Mouse (Mus musculus) midbrain, embryonic 16.5 days (tissue): ENCODE measurements around the gene Sytl2. TPM values are rescaled to one million over a fixed set of nuclear protein-coding genes. Genes with fewer than 3 reads are reported as not detected.

ENCODE experiments used
- ATAC-seq: fragments of 200-750 bp; cut with Nextera tagmentation; 2 replicates; pipeline ENCODE4 v1.8.0; 2017; ENCODE audit warnings: moderate TSS enrichment
- H3K27ac ChIP-seq: fragments of 300-500 bp; sonication (generic); 2 replicates; pipeline ENCODE4 v1.5.1; 2014; ENCODE audit warnings: mild to moderate bottlenecking, low read length, mixed read lengths
- H3K27me3 ChIP-seq: fragments of 300-500 bp; sonication (generic); 2 replicates; pipeline ENCODE4 v1.6.1; 2014; ENCODE audit warnings: low read depth, low read length, mixed read lengths; ENCODE audit not compliant: control insufficient read depth, insufficient read depth
- H3K36me3 ChIP-seq: fragments of 300-500 bp; sonication (generic); 2 replicates; pipeline ENCODE4 v1.6.1; 2014; ENCODE audit warnings: mild to moderate bottlenecking, low read length, moderate library complexity, mixed read lengths; ENCODE audit not compliant: control insufficient read depth, insufficient read depth
- H3K4me1 ChIP-seq: fragments of 300-500 bp; sonication (generic); 2 replicates; pipeline ENCODE4 v1.6.1; 2014; ENCODE audit warnings: mild to moderate bottlenecking, low read length, mixed read lengths; ENCODE audit not compliant: control insufficient read depth, insufficient read depth
- H3K4me2 ChIP-seq: fragments of 300-500 bp; sonication (generic); 2 replicates; pipeline ENCODE4 v1.6.1; 2014; ENCODE audit warnings: mild to moderate bottlenecking, low read length, mixed read lengths
- H3K4me3 ChIP-seq: fragments of 300-500 bp; sonication (generic); 2 replicates; pipeline ENCODE4 v1.5.1; 2014; ENCODE audit warnings: low read depth, mild to moderate bottlenecking, low read length, moderate library complexity, mixed read lengths
- H3K9ac ChIP-seq: fragments of 300-500 bp; sonication (generic); 2 replicates; pipeline ENCODE4 v1.6.1; 2014; ENCODE audit warnings: low read depth, low read length, mixed read lengths
- H3K9me3 ChIP-seq: fragments of 300-500 bp; sonication (generic); replicated peaks from 2 replicates; pipeline ENCODE4 v1.6.1; 2014; ENCODE audit warnings: mild to moderate bottlenecking, low read length, mixed read lengths; ENCODE audit not compliant: control insufficient read depth, poor library complexity, severe bottlenecking
- WGBS: fragments of 180-500 bp; shearing (Covaris S2); extraction: QIAGEN DNeasy Blood & Tissue Kit; methylation state at CpG from one replicate; pipeline ENCODE4 v1.1.7; 2014; 5-methylcytosine and 5-hydroxymethylcytosine counted together
- polyA plus RNA-seq: library from polyadenylated mRNA; unstranded; fragments of >200 nt; fragmentation: Nextera tagmentation; extraction: Ambion mirVana; gene quantifications from 2 replicates; pipeline ENCODE4 v1.2.1, GENCODE M21; 2015

Gene Sytl2
- polyA plus RNA-seq = 8.4 and 8.7 TPM in 2 replicates

DNA sequence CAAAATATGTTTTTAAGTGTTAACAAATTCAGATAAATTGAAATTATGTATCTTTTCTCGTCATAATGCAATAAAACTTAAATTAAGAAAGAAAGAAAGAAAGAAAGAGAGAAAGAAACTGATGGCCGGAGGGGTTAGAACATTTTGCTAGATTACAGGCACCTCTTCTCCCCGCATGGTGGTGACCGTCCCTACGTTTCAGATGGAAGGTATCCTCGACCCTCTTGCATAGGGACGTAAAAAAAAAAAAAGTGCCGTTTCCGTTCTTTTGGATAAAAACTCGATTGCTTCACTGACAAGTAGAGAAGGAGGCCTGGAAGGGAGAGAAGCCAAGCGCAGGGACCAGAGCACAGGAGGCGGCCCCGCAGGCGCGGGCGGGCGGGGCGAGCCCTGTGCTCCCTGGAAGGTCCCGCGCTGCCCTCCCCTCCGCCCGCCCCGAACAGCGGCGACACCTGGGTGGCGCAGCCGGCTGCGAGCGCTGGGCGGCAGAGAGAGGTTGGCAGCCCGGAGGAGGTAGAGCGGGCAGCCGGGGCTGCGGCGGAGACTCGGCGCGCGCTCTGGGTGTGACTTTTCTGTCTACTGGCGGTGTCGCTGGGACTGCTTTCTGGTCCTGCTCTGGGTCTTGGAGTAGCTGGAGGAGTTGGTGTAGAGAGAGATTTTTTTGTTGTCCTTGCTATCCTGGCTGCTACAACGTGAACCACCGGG, at the start of gene Sytl2:
Gene Sytl2 (plus strand): TSS at position 311 of the 705 bp plus-strand sequence.
- Histone ChIP-seq H3K9me3 (no peaks in the 10 kb centered on the region; the same call in 1 of the 2 replicates), H3K27ac (no peak within 1 kb of the TSS), H3K4me1 (peaks cover 6% of the 10 kb centered on the region), H3K4me2 (peak within 1 kb of the TSS; percentile 96), H3K9ac (peak within 1 kb of the TSS; percentile 65), H3K36me3 (no peaks in the 10 kb centered on the region), H3K27me3 (peaks cover 9% of the 10 kb centered on the region; the same call in 1 of the 2 replicates), H3K4me3 (peak within 1 kb of the TSS; percentile 56)
- WGBS = 2% methylated on average over 41 of the region's 43 CpGs
- peak; percentile 93 for ATAC-seq

DNA sequence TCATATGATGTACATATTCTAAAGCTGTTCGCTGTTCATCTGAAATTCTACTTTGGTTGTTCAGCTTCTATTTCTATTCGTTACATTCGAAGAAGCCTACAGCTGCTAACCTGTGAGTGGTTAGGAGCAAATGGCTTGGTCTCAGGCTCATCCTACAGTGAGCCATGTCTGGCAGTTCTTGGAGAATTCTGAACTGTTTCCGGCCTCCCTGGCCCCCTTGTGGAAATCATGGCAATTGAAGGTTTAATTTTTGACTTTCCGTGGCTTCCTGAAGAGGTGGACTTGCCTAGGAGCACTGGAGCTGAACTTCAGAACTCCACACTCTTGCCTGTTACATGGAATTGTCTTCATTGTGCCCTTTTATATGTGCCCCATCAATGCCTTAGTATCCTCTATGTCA, 49.1 kb upstream of the Sytl2 start:
- 79% methylated on average over 5 of the region's 5 CpGs for WGBS
- Histone ChIP-seq H3K4me1 (no peaks in the 10 kb centered on the region), H3K9ac (no peak overlapping the region), H3K9me3 (no peaks in the 10 kb centered on the region), H3K27ac (no peak overlapping the region), H3K27me3 (no peaks in the 10 kb centered on the region), H3K36me3 (no peaks in the 10 kb centered on the region), H3K4me2 (no peak overlapping the region), H3K4me3 (no peak overlapping the region)
- no peak for ATAC-seq

DNA sequence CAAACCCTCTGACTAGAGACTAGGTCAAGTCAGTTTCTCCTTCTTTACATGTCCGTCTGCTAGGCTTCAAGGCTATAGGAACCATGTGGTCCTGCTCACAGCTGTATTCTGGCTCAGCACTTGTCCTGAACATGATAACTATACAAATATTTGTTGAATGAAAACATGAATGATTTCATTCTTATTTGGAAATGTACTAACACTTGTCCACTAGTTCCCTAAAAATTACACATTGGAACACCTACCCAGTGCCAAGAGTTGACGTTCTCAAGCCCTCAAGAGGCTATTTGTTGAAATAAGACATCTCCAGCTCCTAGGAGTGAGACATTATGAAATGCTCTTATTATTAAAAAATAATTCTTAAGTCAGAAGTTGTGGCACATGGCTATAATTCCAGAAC, 43.4 kb upstream of the Sytl2 start:
- no peaks in the 10 kb centered on the region for H3K36me3 ChIP-seq
- no peak for ATAC-seq
- no peak overlapping the region for H3K4me3 ChIP-seq
- no peak overlapping the region for H3K27ac ChIP-seq
- no peaks in the 10 kb centered on the region for H3K9me3 ChIP-seq
- H3K9ac ChIP-seq = no peak overlapping the region
- no peaks in the 10 kb centered on the region for H3K27me3 ChIP-seq
- H3K4me2 ChIP-seq = no peak overlapping the region
- 96% methylated on average over 2 of the region's 2 CpGs for WGBS
- H3K4me1 ChIP-seq = peaks cover 4% of the 10 kb centered on the region; the same call in 1 of the 2 replicates

DNA sequence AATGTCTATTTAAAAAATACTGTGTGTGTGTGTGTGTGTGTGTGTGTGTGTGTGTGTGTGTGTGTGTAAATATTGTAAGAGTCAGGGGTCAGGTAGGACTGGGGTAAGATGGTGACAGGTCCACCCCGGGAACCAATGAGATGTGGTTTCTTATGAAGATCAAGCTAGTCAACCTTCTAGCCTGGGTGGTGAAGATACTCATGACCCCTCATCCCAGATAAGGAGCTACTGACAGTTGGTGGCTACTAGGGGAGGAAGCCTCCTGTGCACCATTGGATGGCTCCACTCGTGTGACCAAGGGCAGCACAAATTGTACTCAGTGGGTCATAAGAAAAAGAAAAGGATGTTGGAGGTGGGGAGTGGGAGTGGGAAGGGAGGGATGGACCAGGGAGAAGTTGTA, 42.2 kb upstream of the Sytl2 start:
- Histone ChIP-seq H3K9me3 (no peaks in the 10 kb centered on the region), H3K27me3 (no peaks in the 10 kb centered on the region), H3K4me3 (no peak overlapping the region), H3K4me2 (no peak overlapping the region), H3K36me3 (no peaks in the 10 kb centered on the region), H3K27ac (no peak overlapping the region), H3K4me1 (peaks cover 4% of the 10 kb centered on the region; the same call in 1 of the 2 replicates), H3K9ac (no peak overlapping the region)
- no peak for ATAC-seq
- WGBS = 91% methylated on average over 2 of the region's 2 CpGs

DNA sequence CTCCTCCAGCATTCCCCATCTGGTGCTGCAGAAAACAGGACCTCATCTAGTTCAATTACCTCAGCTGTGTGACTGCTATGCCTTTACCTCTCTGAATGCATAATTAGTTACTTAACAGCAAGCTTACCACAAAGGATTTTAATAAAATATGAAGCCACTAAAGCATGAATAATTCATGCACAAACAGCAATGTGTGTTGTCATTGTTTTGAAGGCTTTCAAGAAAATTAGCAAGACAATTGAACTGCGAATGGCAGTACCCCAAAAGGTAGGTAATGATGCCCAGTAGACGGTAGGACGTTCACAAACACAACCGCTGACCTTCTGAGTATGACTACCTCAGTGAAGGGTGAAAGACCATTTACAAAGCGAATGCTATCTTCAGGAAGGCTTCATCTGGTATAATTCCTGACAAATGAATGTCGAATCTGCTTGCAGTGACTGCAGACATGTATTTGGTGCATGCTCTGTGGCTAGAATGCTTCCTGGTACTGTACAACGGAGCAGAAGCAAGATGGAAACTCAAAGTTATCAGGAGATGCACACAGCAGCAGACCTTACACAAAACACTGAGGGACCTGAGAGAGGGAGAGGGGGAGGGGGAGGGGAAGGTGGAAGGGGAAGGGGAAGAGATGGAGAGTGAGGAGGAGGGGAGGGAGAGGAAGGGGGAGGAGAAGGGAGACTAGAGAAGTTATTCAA, 40.0 kb upstream of the Sytl2 start:
- peak; percentile 89 for ATAC-seq
- Histone ChIP-seq H3K9me3 (no peaks in the 10 kb centered on the region), H3K9ac (no peak overlapping the region), H3K27me3 (no peaks in the 10 kb centered on the region), H3K36me3 (no peaks in the 10 kb centered on the region), H3K4me3 (0 out of 2 replicates have a peak overlapping the region, but pooled peaks have one; percentile 3), H3K4me1 (peaks cover 7% of the 10 kb centered on the region), H3K4me2 (peak overlapping the region; percentile 34), H3K27ac (peak overlapping the region; percentile 65)
- WGBS = 14% methylated on average over 7 of the region's 7 CpGs

DNA sequence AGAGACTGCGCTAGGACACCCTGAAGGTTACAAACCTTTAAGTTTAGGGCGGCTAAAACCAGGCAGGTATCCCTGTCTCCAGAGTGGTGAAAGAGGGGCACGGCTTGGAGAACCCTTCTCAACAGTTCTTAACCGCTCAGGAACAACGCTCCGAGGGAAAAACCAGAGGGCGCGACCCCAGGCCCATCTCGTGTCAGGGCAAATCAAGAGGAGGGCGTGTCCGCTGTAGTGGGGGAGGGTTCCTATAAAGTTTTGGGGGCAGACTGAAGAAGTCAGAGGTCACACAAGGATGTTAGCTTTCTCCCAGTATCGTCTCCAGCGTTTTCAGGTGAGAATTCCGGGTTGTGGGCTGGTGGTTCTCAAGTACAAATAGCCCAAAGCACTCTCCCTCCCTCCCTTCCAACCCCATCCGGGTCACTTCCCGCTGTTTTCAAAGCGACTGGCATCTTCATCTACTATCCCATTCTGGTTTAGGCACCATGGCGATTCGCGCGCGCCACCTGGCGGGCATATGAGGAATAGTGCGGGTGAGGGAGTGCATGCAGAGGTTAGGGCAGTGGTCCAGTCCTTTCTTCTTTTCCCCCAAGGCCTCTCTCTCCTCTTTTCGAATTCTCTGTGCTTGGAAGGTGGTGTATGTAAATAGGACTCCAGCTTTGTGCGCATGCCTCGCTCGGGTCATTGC, 36.6 kb upstream of the Sytl2 start, which contains the start of gene Ccdc83:
Gene Ccdc83 (minus strand): TSS at position 489 of the 682 bp plus-strand sequence.
- Histone ChIP-seq H3K27ac (no peak within 1 kb of the TSS), H3K36me3 (no peaks in the 10 kb centered on the region), H3K9ac (peak within 1 kb of the TSS; percentile 12; the same call in 1 of the 2 replicates), H3K9me3 (no peaks in the 10 kb centered on the region), H3K4me2 (peak within 1 kb of the TSS; percentile 57), H3K4me1 (peaks cover 7% of the 10 kb centered on the region), H3K4me3 (peak within 1 kb of the TSS; percentile 20), H3K27me3 (no peaks in the 10 kb centered on the region)
- WGBS = 7% methylated on average over 28 of the region's 28 CpGs
- ATAC-seq = peak; percentile 84

DNA sequence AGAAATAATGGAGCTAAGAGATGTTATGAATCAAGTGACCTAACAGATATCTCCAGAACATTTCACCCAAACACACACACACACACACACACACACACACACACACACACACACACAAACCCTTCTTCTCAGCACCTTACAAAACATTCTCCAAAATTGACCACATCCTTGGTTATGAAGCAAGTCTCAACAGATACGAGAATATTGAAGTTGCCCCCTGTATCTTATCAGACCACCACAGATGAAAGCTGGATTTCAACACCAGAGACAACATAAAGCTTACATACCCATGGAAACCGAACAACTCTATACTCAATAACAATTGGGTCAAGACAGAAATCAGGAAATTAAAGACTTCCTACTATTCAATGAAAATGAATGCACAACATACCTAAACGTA, 31.9 kb upstream of the Sytl2 start:
- no peak overlapping the region for H3K4me2 ChIP-seq
- no peak overlapping the region for H3K9ac ChIP-seq
- H3K27ac ChIP-seq = no peak overlapping the region
- H3K4me1 ChIP-seq = peaks cover 3% of the 10 kb centered on the region; the same call in 1 of the 2 replicates
- H3K36me3 ChIP-seq = no peaks in the 10 kb centered on the region
- H3K4me3 ChIP-seq = no peak overlapping the region
- ATAC-seq = no peak
- no peaks in the 10 kb centered on the region for H3K9me3 ChIP-seq
- H3K27me3 ChIP-seq = no peaks in the 10 kb centered on the region
- WGBS = 91% methylated on average over 3 of the region's 3 CpGs

DNA sequence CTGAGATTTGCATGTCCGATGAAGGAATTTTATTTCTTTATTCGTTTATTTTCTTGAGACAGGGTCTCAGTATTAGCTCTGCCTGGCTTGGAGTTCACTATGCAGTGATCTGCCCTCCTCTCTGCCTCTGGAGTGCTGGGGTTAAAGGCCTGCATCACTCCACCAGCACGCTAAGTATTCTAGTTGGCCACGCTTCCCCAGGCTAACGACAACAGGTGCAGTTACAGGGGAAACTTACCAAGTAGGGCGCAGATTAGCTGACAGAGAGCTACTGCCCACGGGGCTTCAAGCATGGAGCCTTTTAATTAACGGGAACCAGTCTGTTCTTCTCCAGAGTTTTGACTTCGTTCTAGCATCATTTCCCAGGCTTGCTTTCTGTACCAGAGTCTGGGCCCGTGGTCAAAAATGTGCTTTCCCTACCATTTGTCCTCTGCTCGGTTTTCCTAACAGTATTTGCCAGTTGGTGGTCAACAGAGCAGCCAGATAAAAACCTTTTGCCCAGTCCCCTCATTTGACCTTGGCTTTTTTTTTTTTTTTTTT, 27.4 kb upstream of the Sytl2 start:
- Histone ChIP-seq H3K27me3 (no peaks in the 10 kb centered on the region), H3K9me3 (no peaks in the 10 kb centered on the region), H3K9ac (no peak overlapping the region), H3K36me3 (no peaks in the 10 kb centered on the region), H3K4me3 (no peak overlapping the region), H3K4me1 (no peaks in the 10 kb centered on the region), H3K27ac (no peak overlapping the region), H3K4me2 (no peak overlapping the region)
- ATAC-seq = no peak
- 62% methylated on average over 11 of the region's 11 CpGs for WGBS
